Mouse (Mus musculus) midbrain, embryonic 10.5 days (tissue): ENCODE results near the gene Rxrb. TPM values are rescaled to one million over a fixed set of nuclear protein-coding genes. Genes with fewer than 3 reads are reported as not detected.
A peak's percentile ranks its signal among the peaks of the same experiment; 100 is the strongest.

ENCODE experiments used
- DNase-seq: peaks from one replicate; pipeline ENCODE4 v3.0.0-alpha.2; 2017; ENCODE audit warnings: low spot score
- H3K27ac ChIP-seq: fragments of 300-500 bp; sonication (generic); replicated peaks from 2 replicates; pipeline ENCODE4 v1.5.1; 2016; ENCODE audit warnings: mild to moderate bottlenecking
- H3K27me3 ChIP-seq: fragments of 300-500 bp; sonication (generic); 2 replicates; pipeline ENCODE4 v1.6.1; 2016; ENCODE audit warnings: low read depth, mild to moderate bottlenecking; ENCODE audit not compliant: poor library complexity, severe bottlenecking
- H3K36me3 ChIP-seq: fragments of 300-500 bp; sonication (generic); 2 replicates; pipeline ENCODE4 v1.6.1; 2016; ENCODE audit warnings: mild to moderate bottlenecking, moderate library complexity
- H3K4me1 ChIP-seq: fragments of 300-500 bp; sonication (generic); 2 replicates; pipeline ENCODE4 v1.6.1; 2016
- H3K4me3 ChIP-seq: fragments of 300-500 bp; sonication (generic); 2 replicates; pipeline ENCODE4 v1.5.1; 2016; ENCODE audit warnings: mild to moderate bottlenecking, moderate library complexity
- H3K9me3 ChIP-seq: fragments of 300-500 bp; sonication (generic); replicated peaks from 2 replicates; pipeline ENCODE4 v1.6.1; 2016; ENCODE audit warnings: mild to moderate bottlenecking
- WGBS: fragments of 180-500 bp; shearing (Covaris S2); methylation state at CpG from one replicate; pipeline ENCODE4 v1.1.7; 2016; 5-methylcytosine and 5-hydroxymethylcytosine counted together
- polyA plus RNA-seq: library from polyadenylated mRNA; unstranded; fragments of >200 nt; fragmentation: Nextera tagmentation; extraction: Ambion mirVana; gene quantifications from 2 replicates; pipeline ENCODE4 v1.2.1, GENCODE M21; 2016

The Rxrb gene
- polyA plus RNA-seq, 1 experiment from 2014 or later, result 54.0 TPM

DNA sequence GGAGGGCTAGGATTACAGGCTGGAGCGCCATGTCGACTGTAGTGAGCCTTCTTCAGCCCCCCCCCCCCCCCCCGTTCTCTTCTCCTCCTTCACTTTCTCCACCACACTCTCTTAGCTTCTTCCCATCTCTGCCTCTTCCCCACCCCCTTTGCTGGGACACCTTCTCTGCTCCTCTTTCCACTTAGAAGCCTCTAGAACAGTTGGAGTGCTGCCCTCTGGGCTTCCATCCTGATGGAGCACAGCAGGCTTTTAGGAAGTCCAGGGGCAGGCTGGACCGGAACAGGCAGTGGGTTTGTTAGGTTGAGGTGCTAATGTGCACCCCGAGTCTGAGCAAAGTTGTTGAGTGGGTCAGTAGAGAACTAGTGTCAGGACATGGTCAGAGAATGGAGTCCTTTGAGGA is 21.5 kb upstream of the Rxrb start:
- no peak for DNase-seq
- H3K4me1 ChIP-seq, result no peaks in the 10 kb centered on the region
- peaks cover 12% of the 10 kb centered on the region for H3K9me3 ChIP-seq

GRCm38 (mm10) chr17:34013436-34013835 is 18.2 kb upstream of the Rxrb start:
- no peaks in the 10 kb centered on the region for H3K4me1 ChIP-seq
- DNase-seq, result no peak

More for the DNA sequence above, 21.5 kb upstream of the Rxrb start:
- peaks cover 23% of the 10 kb centered on the region for H3K36me3 ChIP-seq
- H3K27ac ChIP-seq, result no peak overlapping the region
- no peaks in the 10 kb centered on the region; the same call in 1 of the 2 replicates for H3K27me3 ChIP-seq
- 80% methylated on average over 5 of the region's 5 CpGs for WGBS
- H3K4me3 ChIP-seq, result no peak overlapping the region

GRCm38 (mm10) chr17:34021539-34022413 is 9.8 kb upstream of the Rxrb start:
- peak overlapping the region; percentile 99 for H3K4me3 ChIP-seq
- H3K4me1 ChIP-seq, result peaks cover 38% of the 10 kb centered on the region
- no peak for DNase-seq
- H3K36me3 ChIP-seq, result peaks cover 68% of the 10 kb centered on the region
- WGBS, result 94% methylated on average over 23 of the region's 23 CpGs
- H3K9me3 ChIP-seq, result peaks cover 48% of the 10 kb centered on the region
- H3K27ac ChIP-seq, result peak overlapping the region; percentile 100
- H3K27me3 ChIP-seq, result no peaks in the 10 kb centered on the region

More at GRCm38 (mm10) chr17:34013436-34013835, 18.2 kb upstream of the Rxrb start:
- Histone ChIP-seq H3K9me3 (peaks cover 25% of the 10 kb centered on the region), H3K27me3 (no peaks in the 10 kb centered on the region), H3K4me3 (no peak overlapping the region), H3K36me3 (peaks cover 53% of the 10 kb centered on the region), H3K27ac (no peak overlapping the region)
- 97% methylated on average over 8 of the region's 8 CpGs for WGBS

DNA sequence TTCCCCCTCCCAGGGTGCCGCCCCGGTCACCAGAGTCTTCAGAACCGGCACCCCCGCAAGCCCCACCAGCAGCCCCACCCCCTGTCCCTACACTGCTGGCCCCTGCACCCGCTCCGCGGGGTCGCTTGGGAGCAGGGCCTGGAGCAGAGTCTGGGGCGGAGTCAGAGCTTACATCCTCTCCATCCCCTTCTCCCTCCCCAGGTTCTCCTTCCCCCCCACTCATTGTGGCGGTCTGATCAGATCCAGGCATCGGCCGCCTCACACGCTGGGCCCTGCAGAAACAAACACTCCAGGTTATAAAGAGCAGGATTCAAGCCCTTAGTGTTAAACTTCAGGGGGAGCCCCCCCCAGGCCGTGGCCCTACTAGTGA is 9.2 kb upstream of the Rxrb start:
- peaks cover 63% of the 10 kb centered on the region for H3K36me3 ChIP-seq
- H3K4me1 ChIP-seq, result peaks cover 45% of the 10 kb centered on the region
- H3K9me3 ChIP-seq, result peaks cover 45% of the 10 kb centered on the region
- 95% methylated on average over 14 of the region's 14 CpGs for WGBS
- H3K27me3 ChIP-seq, result no peaks in the 10 kb centered on the region
- no peak for DNase-seq
- H3K4me3 ChIP-seq, result peak overlapping the region; percentile 99
- peak overlapping the region; percentile 100 for H3K27ac ChIP-seq

DNA sequence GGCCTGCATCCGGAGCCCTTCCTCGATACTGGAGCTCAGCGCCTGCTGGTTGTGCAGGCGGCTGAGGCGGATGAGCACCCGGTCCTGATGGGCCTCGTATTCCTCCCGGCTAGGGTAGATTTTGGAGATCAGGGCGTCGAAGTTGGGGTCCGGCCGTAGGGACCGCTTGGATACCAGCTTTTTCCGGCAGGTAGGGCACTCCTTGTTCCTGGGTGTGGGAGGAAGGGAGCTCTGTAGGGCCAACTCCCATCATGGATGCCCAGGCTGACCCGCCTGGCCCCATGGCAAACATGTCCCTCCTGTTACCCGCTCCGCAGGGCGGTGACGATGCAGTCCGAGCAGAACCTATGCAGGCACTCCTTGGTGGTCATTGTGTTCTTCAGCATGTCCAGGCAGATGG is 8.6 kb upstream of the Rxrb start:
- H3K4me3 ChIP-seq, result peak overlapping the region; percentile 99
- H3K27ac ChIP-seq, result peak overlapping the region; percentile 100
- peaks cover 45% of the 10 kb centered on the region for H3K9me3 ChIP-seq
- no peak for DNase-seq
- H3K36me3 ChIP-seq, result peaks cover 60% of the 10 kb centered on the region
- H3K27me3 ChIP-seq, result no peaks in the 10 kb centered on the region
- WGBS, result 97% methylated on average over 20 of the region's 20 CpGs
- H3K4me1 ChIP-seq, result peaks cover 50% of the 10 kb centered on the region

GRCm38 (mm10) chr17:34023678-34024077 is 7.9 kb upstream of the Rxrb start:
- Histone ChIP-seq H3K4me1 (peaks cover 57% of the 10 kb centered on the region), H3K4me3 (peak overlapping the region; percentile 99), H3K36me3 (peaks cover 62% of the 10 kb centered on the region), H3K27me3 (no peaks in the 10 kb centered on the region), H3K27ac (peak overlapping the region; percentile 100), H3K9me3 (peaks cover 45% of the 10 kb centered on the region)
- no peak for DNase-seq
- 68% methylated on average over 9 of the region's 9 CpGs for WGBS

- Histone ChIP-seq H3K27me3 (no peaks in the 10 kb centered on the region), H3K4me1 (peaks cover 64% of the 10 kb centered on the region), H3K9me3 (peaks cover 40% of the 10 kb centered on the region), H3K36me3 (peaks cover 63% of the 10 kb centered on the region), H3K4me3 (peak within 1 kb of the TSS; percentile 99), H3K27ac (peak within 1 kb of the TSS; percentile 100)
- under 1% methylated on average over 50 of the region's 58 CpGs for WGBS
- DNase-seq, result peak; percentile 96
Observed at GRCm38 (mm10) chr17:34024317-34024821, 7.2 kb upstream of the Rxrb start, which contains the start of gene Ring1. Gene Ring1 (minus strand): TSS chr17:34024680.

DNA sequence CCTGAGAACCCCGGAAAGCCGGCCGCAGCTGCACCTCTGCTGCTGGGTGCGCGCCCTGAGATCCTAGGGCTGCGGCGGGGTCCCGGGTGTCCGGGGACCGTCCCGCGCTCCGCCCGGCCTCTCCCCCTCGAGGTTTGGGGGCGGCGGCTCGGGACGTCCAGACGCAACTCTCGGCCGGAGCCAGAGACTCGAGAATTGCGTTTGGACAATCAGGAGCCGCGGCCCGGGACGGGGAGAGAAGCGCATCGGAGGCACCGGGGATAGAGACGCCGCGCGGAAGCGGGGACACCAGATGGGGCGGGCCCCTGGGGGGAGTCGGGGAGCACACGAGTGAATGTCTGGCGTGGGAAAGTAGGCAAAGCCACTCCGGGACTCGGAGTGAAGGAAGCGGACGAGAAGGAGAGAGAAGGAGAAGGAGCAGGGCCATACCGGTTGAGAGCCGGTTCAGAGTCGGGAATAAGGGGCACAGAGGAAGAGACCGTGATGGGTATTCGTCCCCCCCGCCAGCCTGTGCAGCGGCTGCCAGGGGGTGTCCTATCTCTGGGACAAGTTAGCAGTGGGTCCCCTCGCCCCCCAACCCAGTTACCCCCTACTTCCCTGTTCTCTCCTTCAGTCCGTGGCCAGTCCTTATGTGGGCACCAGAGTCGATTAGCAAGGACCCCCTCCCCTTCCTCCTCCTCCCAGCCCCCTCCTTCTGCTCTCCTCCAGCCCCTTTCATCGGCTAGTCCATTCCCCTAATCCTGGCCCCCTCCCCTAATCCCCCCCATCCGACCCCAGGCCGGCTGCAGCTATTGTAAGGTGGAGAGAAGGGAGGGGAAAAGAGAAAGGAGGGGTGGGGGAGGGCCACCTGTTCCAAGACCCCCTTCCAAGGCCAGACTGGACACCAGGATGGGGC is 6.5 kb upstream of the Rxrb start:
- Histone ChIP-seq H3K27me3 (no peaks in the 10 kb centered on the region), H3K36me3 (peaks cover 63% of the 10 kb centered on the region), H3K4me1 (peaks cover 71% of the 10 kb centered on the region), H3K27ac (peak overlapping the region; percentile 100), H3K9me3 (peaks cover 33% of the 10 kb centered on the region), H3K4me3 (peak overlapping the region; percentile 99)
- under 1% methylated on average over 57 of the region's 57 CpGs for WGBS
- DNase-seq, result peak; percentile 94

DNA sequence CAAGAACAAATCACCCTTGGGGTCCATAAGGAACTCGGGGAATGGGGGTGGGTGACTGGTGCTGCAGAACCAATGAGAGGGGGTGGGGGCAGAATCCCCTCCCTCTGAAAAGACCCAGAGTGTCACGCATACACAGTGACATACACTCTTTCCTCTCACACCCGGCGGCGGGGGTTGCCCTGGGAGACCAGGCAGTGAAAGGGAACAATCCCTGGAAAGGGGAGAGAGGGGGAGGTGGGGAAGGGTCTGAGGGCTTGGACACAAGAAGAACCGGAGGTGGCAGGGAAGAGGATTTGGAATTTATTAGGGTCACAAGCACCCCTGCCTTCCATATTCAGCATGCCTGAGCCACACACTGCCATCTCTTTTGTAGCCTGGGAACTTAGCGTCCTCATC is 5.9 kb upstream of the Rxrb start:
- Histone ChIP-seq H3K4me3 (peak overlapping the region; percentile 99), H3K27me3 (no peaks in the 10 kb centered on the region), H3K4me1 (peaks cover 77% of the 10 kb centered on the region), H3K9me3 (peaks cover 26% of the 10 kb centered on the region), H3K36me3 (peaks cover 63% of the 10 kb centered on the region), H3K27ac (peak overlapping the region; percentile 100)
- peak; percentile 99 for DNase-seq
- 2% methylated on average over 7 of the region's 7 CpGs for WGBS

- Histone ChIP-seq H3K36me3 (peaks cover 59% of the 10 kb centered on the region), H3K27ac (peak overlapping the region; percentile 100), H3K27me3 (no peaks in the 10 kb centered on the region), H3K4me1 (peaks cover 80% of the 10 kb centered on the region), H3K4me3 (peak overlapping the region; percentile 99), H3K9me3 (peaks cover 22% of the 10 kb centered on the region)
- DNase-seq, result no peak
- WGBS, result 14% methylated on average over 2 of the region's 2 CpGs
Observed at GRCm38 (mm10) chr17:34026221-34026620, 5.4 kb upstream of the Rxrb start.

DNA sequence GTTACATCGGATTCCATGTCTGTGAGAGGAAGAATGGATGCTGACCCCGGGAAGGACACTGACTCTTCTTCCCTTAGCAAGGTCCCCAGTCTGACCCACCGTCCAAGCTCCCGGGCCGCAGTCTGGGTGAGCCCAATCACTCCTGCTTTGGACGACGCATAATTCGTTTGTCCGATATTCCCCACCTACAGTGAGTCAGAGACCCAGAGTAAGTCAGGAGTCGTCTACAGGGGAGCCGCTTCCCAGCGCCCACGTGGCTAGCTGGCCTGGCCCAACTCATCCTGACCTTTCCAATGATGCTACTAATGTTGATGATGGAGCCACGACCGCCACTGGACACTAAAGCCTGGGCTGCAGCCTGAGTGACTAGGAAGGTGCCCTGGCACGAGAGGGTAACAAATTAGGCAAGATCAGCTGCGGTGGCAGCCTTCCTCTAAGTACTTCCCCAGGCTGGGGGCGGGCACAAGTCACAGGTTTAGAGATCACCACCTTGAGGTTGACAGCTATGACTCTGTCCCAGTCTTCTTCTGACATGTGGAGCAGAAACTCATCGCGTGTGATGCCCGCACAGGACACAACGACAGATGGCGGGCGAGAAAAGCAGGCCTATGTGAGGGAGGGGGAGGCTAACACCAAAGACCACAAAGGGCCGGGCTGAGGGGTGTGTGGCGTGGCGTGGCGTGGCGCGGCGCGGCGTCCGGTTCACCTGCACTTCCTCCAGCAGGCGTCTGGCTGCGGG is 4.5 kb upstream of the Rxrb start:
- Histone ChIP-seq H3K27me3 (no peaks in the 10 kb centered on the region), H3K27ac (peak overlapping the region; percentile 100), H3K4me3 (peak overlapping the region; percentile 99), H3K4me1 (peaks cover 78% of the 10 kb centered on the region), H3K36me3 (peaks cover 50% of the 10 kb centered on the region), H3K9me3 (peaks cover 14% of the 10 kb centered on the region)
- 2% methylated on average over 36 of the region's 36 CpGs for WGBS
- DNase-seq, result peak; percentile 52
